Mouse (Mus musculus) forebrain, embryonic 10.5 days (tissue): Measurements from ENCODE around the gene Vwa2. TPM values are rescaled to one million over a fixed set of nuclear protein-coding genes. Genes with fewer than 3 reads are reported as not detected.

Experiments
- DNase-seq: peaks from one replicate; pipeline ENCODE4 v3.0.0-alpha.2; 2017; ENCODE audit warnings: low spot score; ENCODE audit errors: extremely low spot score
- H3K27ac ChIP-seq: fragments of 300-500 bp; sonication (generic); 2 replicates; pipeline ENCODE4 v1.5.1; 2016; ENCODE audit warnings: mild to moderate bottlenecking
- H3K27me3 ChIP-seq: fragments of 300-500 bp; sonication (generic); 2 replicates; pipeline ENCODE4 v1.6.1; 2016; ENCODE audit warnings: mild to moderate bottlenecking; ENCODE audit not compliant: poor library complexity, severe bottlenecking
- H3K36me3 ChIP-seq: fragments of 300-500 bp; sonication (generic); replicated peaks from 2 replicates; pipeline ENCODE4 v1.6.1; 2016; ENCODE audit warnings: mild to moderate bottlenecking, moderate library complexity
- H3K4me1 ChIP-seq: fragments of 300-500 bp; sonication (generic); 2 replicates; pipeline ENCODE4 v1.6.1; 2016
- H3K4me3 ChIP-seq: fragments of 300-500 bp; sonication (generic); 2 replicates; pipeline ENCODE4 v1.5.1; 2016; ENCODE audit warnings: mild to moderate bottlenecking, moderate library complexity
- H3K9me3 ChIP-seq: fragments of 300-500 bp; sonication (generic); 2 replicates; pipeline ENCODE4 v1.6.1; 2016; ENCODE audit warnings: mild to moderate bottlenecking, moderate library complexity
- WGBS: fragments of 180-500 bp; shearing (Covaris S2); methylation state at CpG from one replicate; pipeline ENCODE4 v1.1.7; 2016; 5-methylcytosine and 5-hydroxymethylcytosine counted together
- polyA plus RNA-seq: library from polyadenylated mRNA; unstranded; fragments of >200 nt; fragmentation: Nextera tagmentation; extraction: Ambion mirVana; gene quantifications from 2 replicates; pipeline ENCODE4 v1.2.1, GENCODE M21; 2016

Vwa2 gene
- polyA plus RNA-seq = 1.7 and 2.6 TPM in 2 replicates

GRCm38 (mm10) chr19:56873816-56874600, at the start of gene Vwa2:
Gene Vwa2, plus strand, starts transcription at chr19:56874249.
- H3K27ac ChIP-seq = peak within 1 kb of the TSS; percentile 78

GRCm38 (mm10) chr19:56826047-56826631, 47.9 kb upstream of the Vwa2 start, which contains the start of gene Tdrd1:
Gene Tdrd1, plus strand, starts transcription at chr19:56826209.
- Histone ChIP-seq H3K4me3 (peak within 1 kb of the TSS; percentile 27; the same call in 1 of the 2 replicates), H3K36me3 (no peaks in the 10 kb centered on the region), H3K4me1 (peaks cover 10% of the 10 kb centered on the region), H3K9me3 (peaks cover 6% of the 10 kb centered on the region; the same call in 1 of the 2 replicates), H3K27ac (no peak within 1 kb of the TSS), H3K27me3 (peaks cover 40% of the 10 kb centered on the region)
- no peak for DNase-seq
- 62% methylated on average over 44 of the region's 44 CpGs for WGBS

More at GRCm38 (mm10) chr19:56873816-56874600, at the start of gene Vwa2:
- Histone ChIP-seq H3K4me3 (peak within 1 kb of the TSS; percentile 64), H3K27me3 (peaks cover 94% of the 10 kb centered on the region), H3K36me3 (no peaks in the 10 kb centered on the region), H3K4me1 (peaks cover 15% of the 10 kb centered on the region), H3K9me3 (no peaks in the 10 kb centered on the region)
- DNase-seq = peak; percentile 51
- 3% methylated on average over 71 of the region's 71 CpGs for WGBS

GRCm38 (mm10) chr19:56828305-56828704, 45.7 kb upstream of the Vwa2 start:
- WGBS = 88% methylated on average over 11 of the region's 11 CpGs
- H3K36me3 ChIP-seq = no peaks in the 10 kb centered on the region
- no peak for DNase-seq
- H3K4me1 ChIP-seq = no peaks in the 10 kb centered on the region
- H3K27me3 ChIP-seq = peaks cover 36% of the 10 kb centered on the region
- no peak overlapping the region for H3K4me3 ChIP-seq
- no peak overlapping the region for H3K27ac ChIP-seq
- H3K9me3 ChIP-seq = peaks cover 6% of the 10 kb centered on the region; the same call in 1 of the 2 replicates

- H3K36me3 ChIP-seq = no peaks in the 10 kb centered on the region
- H3K27ac ChIP-seq = no peak overlapping the region
- H3K4me3 ChIP-seq = no peak overlapping the region
- WGBS = 91% methylated on average over 9 of the region's 9 CpGs
- H3K9me3 ChIP-seq = peaks cover 6% of the 10 kb centered on the region; the same call in 1 of the 2 replicates
- H3K27me3 ChIP-seq = peaks cover 27% of the 10 kb centered on the region
- H3K4me1 ChIP-seq = no peaks in the 10 kb centered on the region
- DNase-seq = no peak
These were observed 44.8 kb upstream of the Vwa2 start for GRCm38 (mm10) chr19:56829267-56829666.

- H3K4me3 ChIP-seq = no peak overlapping the region
- H3K9me3 ChIP-seq = peaks cover 6% of the 10 kb centered on the region; the same call in 1 of the 2 replicates
- H3K4me1 ChIP-seq = 0 out of 2 replicates have a peak, but pooled peaks cover 1% of the 10 kb centered on the region
- no peak for DNase-seq
- no peak overlapping the region for H3K27ac ChIP-seq
- no peaks in the 10 kb centered on the region for H3K36me3 ChIP-seq
- WGBS = 89% methylated on average over 4 of the region's 4 CpGs
- peaks cover 25% of the 10 kb centered on the region for H3K27me3 ChIP-seq
These were observed 43.9 kb upstream of the Vwa2 start for GRCm38 (mm10) chr19:56830163-56830562.

- Histone ChIP-seq H3K27me3 (no peaks in the 10 kb centered on the region), H3K27ac (no peak overlapping the region; the same call in 1 of the 2 replicates), H3K4me1 (peaks cover 16% of the 10 kb centered on the region), H3K36me3 (no peaks in the 10 kb centered on the region), H3K9me3 (no peaks in the 10 kb centered on the region), H3K4me3 (no peak overlapping the region)
- no peak for DNase-seq
- 69% methylated on average over 9 of the region's 9 CpGs for WGBS
These were observed 38.7 kb upstream of the Vwa2 start for GRCm38 (mm10) chr19:56835340-56835739.

GRCm38 (mm10) chr19:56838942-56839706, 34.9 kb upstream of the Vwa2 start:
- 0 out of 2 replicates have a peak overlapping the region, but pooled peaks have one; percentile 16 for H3K27ac ChIP-seq
- H3K36me3 ChIP-seq = no peaks in the 10 kb centered on the region
- 83% methylated on average over 17 of the region's 17 CpGs for WGBS
- no peaks in the 10 kb centered on the region for H3K9me3 ChIP-seq
- peaks cover 16% of the 10 kb centered on the region for H3K4me1 ChIP-seq
- DNase-seq = no peak
- no peak overlapping the region for H3K4me3 ChIP-seq
- H3K27me3 ChIP-seq = no peaks in the 10 kb centered on the region

GRCm38 (mm10) chr19:56842974-56843373, 31.1 kb upstream of the Vwa2 start:
- no peaks in the 10 kb centered on the region for H3K36me3 ChIP-seq
- H3K27me3 ChIP-seq = no peaks in the 10 kb centered on the region
- no peak for DNase-seq
- H3K4me3 ChIP-seq = no peak overlapping the region
- no peak overlapping the region for H3K27ac ChIP-seq
- H3K9me3 ChIP-seq = peaks cover 16% of the 10 kb centered on the region
- peaks cover 9% of the 10 kb centered on the region for H3K4me1 ChIP-seq
- 85% methylated on average over 12 of the region's 12 CpGs for WGBS

- H3K36me3 ChIP-seq = no peaks in the 10 kb centered on the region
- H3K4me3 ChIP-seq = no peak overlapping the region
- H3K9me3 ChIP-seq = peaks cover 7% of the 10 kb centered on the region
- no peak overlapping the region for H3K27ac ChIP-seq
- H3K4me1 ChIP-seq = peaks cover 4% of the 10 kb centered on the region
- no peaks in the 10 kb centered on the region for H3K27me3 ChIP-seq
- DNase-seq = no peak
These were observed 21.5 kb upstream of the Vwa2 start for GRCm38 (mm10) chr19:56852590-56852989.

- no peak overlapping the region for H3K27ac ChIP-seq
- DNase-seq = no peak
These were observed 17.6 kb upstream of the Vwa2 start for GRCm38 (mm10) chr19:56856455-56856854.

GRCm38 (mm10) chr19:56867701-56868100, 6.3 kb upstream of the Vwa2 start:
- Histone ChIP-seq H3K9me3 (no peaks in the 10 kb centered on the region), H3K4me1 (peaks cover 11% of the 10 kb centered on the region), H3K27ac (no peak overlapping the region), H3K4me3 (no peak overlapping the region), H3K27me3 (peaks cover 32% of the 10 kb centered on the region), H3K36me3 (no peaks in the 10 kb centered on the region)
- DNase-seq = no peak
- WGBS = 72% methylated on average over 4 of the region's 4 CpGs

More at GRCm38 (mm10) chr19:56856455-56856854, 17.6 kb upstream of the Vwa2 start:
- Histone ChIP-seq H3K4me3 (no peak overlapping the region), H3K9me3 (no peaks in the 10 kb centered on the region; the same call in 1 of the 2 replicates), H3K27me3 (no peaks in the 10 kb centered on the region), H3K4me1 (peaks cover 15% of the 10 kb centered on the region), H3K36me3 (no peaks in the 10 kb centered on the region)
- WGBS = 56% methylated on average over 5 of the region's 5 CpGs

GRCm38 (mm10) chr19:56874601-56875315, 709 bp downstream of the Vwa2 start:
- Histone ChIP-seq H3K36me3 (no peaks in the 10 kb centered on the region), H3K4me1 (peaks cover 18% of the 10 kb centered on the region), H3K27ac (peak overlapping the region; percentile 78), H3K4me3 (peak overlapping the region; percentile 64), H3K27me3 (peaks cover 91% of the 10 kb centered on the region), H3K9me3 (no peaks in the 10 kb centered on the region)
- WGBS = 9% methylated on average over 30 of the region's 30 CpGs
- DNase-seq = peak; percentile 30
